Mouse (Mus musculus) E14TG2a.4 (cell line): ENCODE data around the gene Ostf1.

Source experiments
- CTCF ChIP-seq: conservative IDR thresholded peaks from 2 replicates; pipeline ENCODE4 v1.5.1; 2014; ENCODE audit warnings: low read length
- NANOG ChIP-seq: IDR thresholded peaks from 2 replicates; pipeline ENCODE4 v1.6.1; 2014; ENCODE audit warnings: borderline replicate concordance, low read length, mixed read lengths

DNA sequence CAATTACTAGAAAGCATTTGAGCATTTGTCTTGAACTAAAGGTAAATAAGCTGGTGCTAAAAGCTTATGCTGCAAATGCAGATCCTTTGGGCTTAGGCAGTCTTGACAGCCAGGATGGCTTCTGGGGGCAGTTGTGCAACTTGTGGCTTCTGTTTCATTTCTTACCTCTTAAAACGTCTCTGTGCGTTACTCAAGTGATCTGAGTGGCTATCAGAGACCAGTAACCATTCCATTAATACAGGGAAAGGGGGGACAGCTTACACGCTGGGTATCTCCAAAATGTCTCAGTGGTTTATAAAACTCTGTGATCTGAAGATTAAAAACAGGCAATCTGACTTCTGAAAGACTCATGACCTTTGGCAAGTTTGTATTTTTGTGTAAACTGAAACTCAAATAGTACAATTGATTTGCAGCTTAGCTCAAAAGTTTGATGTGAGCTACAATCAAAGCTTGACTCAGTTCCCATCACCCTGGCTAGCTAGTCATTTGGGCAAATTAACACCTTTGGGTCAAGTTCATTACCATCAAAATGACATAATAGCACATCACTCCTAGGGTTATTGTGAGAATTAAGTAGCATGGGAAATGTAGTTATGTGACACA, 62.7 kb downstream of the Ostf1 start:
- no peak for TF ChIP-seq CTCF
- TF ChIP-seq NANOG, result no peak
